8 mouse cellular contexts compared by ENCODE assay signal in genomic region chr8:84799999-84800831, GRCm38 (mm10). TPM values are rescaled to one million over a fixed set of nuclear protein-coding genes. Genes with fewer than 3 reads are reported as not detected.
DNase-seq lines count a peak whose midpoint lies in the region; ATAC-seq lines count a peak whose summit lies in the region.

TSS of gene Nfix (minus strand) at chr8:84800344.

- intact Hi-C loops in gastrocnemius, postnatal 36 days (cut with DNase I), result loop anchor here (2.0 to 5.0 kb wide), 2 partner anchors 19 to 38 kb away; no protein-coding TSS in a partner anchor
- intact Hi-C loops in left cerebral cortex, postnatal 25 days (cut with DNase I), result loop anchor here (5.0 kb wide), 1 partner anchor 33 kb away; no protein-coding TSS in a partner anchor

- peaks cover 34% of the 10 kb centered on the region; the same call in 1 of the 2 replicates for H3K27me3 ChIP-seq in stomach, embryonic 15.5 days (replicated peaks)

- ATAC-seq in inflammation-experienced regulatory T-cells, adult 6 months, result peak; percentile 52
- ATAC-seq in megakaryocyte progenitor cell, adult 5-6 weeks (replicated peaks; ENCODE audit: poor library complexity), result peak; percentile 48
- peak; percentile 40 for ATAC-seq in stomach, embryonic 15.5 days (ENCODE audit: insufficient read depth, low FRiP score, low read depth)

- peak; percentile 72 for DNase-seq in right cerebral cortex, postnatal 14 days
- DNase-seq in right cerebral cortex, postnatal 36 days (ENCODE audit: low spot score in 2 of 2), result no peak
- peak; percentile 76 for DNase-seq in cerebellum, adult 9-10 months
- peak; percentile 66 to 67 for DNase-seq in gastrocnemius, postnatal 36 days
- peak; percentile 61 to 67 for DNase-seq in left cerebral cortex, postnatal 25 days (ENCODE audit: low spot score in 2 of 2)

- H3K4me3 ChIP-seq in stomach, embryonic 15.5 days (replicated peaks), result peak within 1 kb of the TSS; percentile 79

- H3K4me1 ChIP-seq in stomach, embryonic 15.5 days, result peaks cover 26% of the 10 kb centered on the region

- no peaks in the 10 kb centered on the region for H3K9me3 ChIP-seq in stomach, embryonic 15.5 days

- peak within 1 kb of the TSS; percentile 95 for H3K9ac ChIP-seq in stomach, embryonic 15.5 days

- H3K36me3 ChIP-seq in stomach, embryonic 15.5 days, result 0 out of 2 replicates have a peak, but pooled peaks cover 5% of the 10 kb centered on the region

- H3K27ac ChIP-seq in stomach, embryonic 15.5 days, result peak within 1 kb of the TSS; percentile 84

- 1% methylated on average over 83 of the region's 125 CpGs for WGBS in stomach, embryonic 15.5 days

- H3K4me2 ChIP-seq in stomach, embryonic 15.5 days, result peak within 1 kb of the TSS; percentile 82

RNA-seq across cellular contexts. Expression of gene Nfix, which starts in this region (rescaled TPM):
- total RNA-seq in gastrocnemius, postnatal 36 days (2021), result 100 to 1,000 TPM; 433 to 510 TPM
- 1 to 10 TPM in 2 of 3 experiments, under 1 TPM in 1; 0.92 to 6.3 (median 3.1) TPM for polyA plus RNA-seq in inflammation-experienced regulatory T-cells, adult 6 months (2017; shearing (Covaris generic))
- total RNA-seq in left cerebral cortex, postnatal 25 days (2021), result 100 to 1,000 TPM; 273 to 322 TPM
- total RNA-seq in megakaryocyte progenitor cell, adult 5-6 weeks (2015), result 44.4 and 46.9 TPM in 2 replicates
- total RNA-seq in megakaryocyte progenitor cell, adult 5-6 weeks (2017), result 12.0 and 15.7 TPM in 2 replicates
- polyA plus RNA-seq in stomach, embryonic 15.5 days (2015; fragmentation: Nextera tagmentation; extraction: Ambion mirVana), result 28.7 and 29.3 TPM in 2 replicates

Comparison
In these comparisons a context has a peak if more than half of its experiments do, and no peak if none do; other contexts are left out.
1. RNA of gene Nfix (total RNA-seq): 433 to 510 TPM in gastrocnemius, postnatal 36 days and 273 to 322 TPM in left cerebral cortex, postnatal 25 days; 12.0 to 46.9 TPM in megakaryocyte progenitor cell, adult 5-6 weeks; every median in the first group is over 4 times any median in the second.
2. DNase-seq: peak in right cerebral cortex, postnatal 14 days (single experiment), cerebellum, adult 9-10 months (single experiment), gastrocnemius, postnatal 36 days (2 of 2) and left cerebral cortex, postnatal 25 days (2 of 2); none in right cerebral cortex, postnatal 36 days (0 of 2).
3. Peak in every context shown above with its lines, with median percentiles within 50 percentile points of each other: ATAC-seq.